Mouse (Mus musculus): ENCODE measurements at regions not wholly inside any gene's neighbourhood (a gene's known extent, or its start where the extent isn't known, plus 50 kb on each side); places are given as distances from the start of the nearest gene placed in this dataset.

GRCm38 (mm10) chr6:138956461-138957072 lies 298.2 kb upstream of the Igbp1b start:
- no peak for DNase-seq (ENCODE audit: low spot score in 2 of 2)

DNA sequence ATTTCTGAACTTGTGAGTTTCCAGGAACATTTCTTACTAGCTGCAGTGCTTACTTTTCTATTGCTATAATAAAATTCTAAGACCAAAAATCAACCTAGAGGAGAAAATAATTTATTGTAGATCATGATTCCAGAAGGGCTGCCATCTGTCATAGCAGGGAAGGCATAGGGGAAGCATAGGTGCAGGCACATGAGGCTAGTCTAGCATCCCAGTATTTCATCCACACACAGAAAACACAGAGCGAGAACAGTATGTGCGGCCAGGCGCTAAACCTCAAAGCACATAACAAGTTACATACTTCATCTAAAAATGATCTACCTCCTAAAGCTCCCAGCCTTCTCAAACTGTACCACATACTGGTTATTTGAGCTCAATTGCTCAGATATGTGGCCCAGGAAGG lies 292.5 kb upstream of the Igbp1b start:
- peak in 1 of 2 experiments; percentile 13 for DNase-seq (ENCODE audit: low spot score in 2 of 2)

DNA sequence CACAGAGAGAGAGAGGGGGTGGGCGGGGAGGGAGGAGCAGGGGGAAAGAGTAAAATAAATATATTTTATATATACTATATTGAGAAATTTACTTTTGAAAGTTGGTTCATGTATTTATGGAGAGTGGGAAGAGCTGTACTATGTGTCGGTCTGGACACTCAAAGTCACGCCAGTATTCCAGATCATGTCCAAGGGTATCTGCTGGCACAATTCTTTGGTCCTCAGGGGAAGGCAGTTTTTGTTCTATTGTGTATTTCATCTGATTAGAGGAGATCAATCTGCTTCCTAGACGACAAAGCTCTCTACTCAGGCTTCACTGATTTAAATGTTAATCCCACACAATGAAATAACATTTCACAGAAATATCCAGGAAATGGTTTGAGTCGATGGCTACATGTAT lies 288.3 kb upstream of the Igbp1b start:
- no peak for DNase-seq (ENCODE audit: low spot score in 2 of 2)

DNA sequence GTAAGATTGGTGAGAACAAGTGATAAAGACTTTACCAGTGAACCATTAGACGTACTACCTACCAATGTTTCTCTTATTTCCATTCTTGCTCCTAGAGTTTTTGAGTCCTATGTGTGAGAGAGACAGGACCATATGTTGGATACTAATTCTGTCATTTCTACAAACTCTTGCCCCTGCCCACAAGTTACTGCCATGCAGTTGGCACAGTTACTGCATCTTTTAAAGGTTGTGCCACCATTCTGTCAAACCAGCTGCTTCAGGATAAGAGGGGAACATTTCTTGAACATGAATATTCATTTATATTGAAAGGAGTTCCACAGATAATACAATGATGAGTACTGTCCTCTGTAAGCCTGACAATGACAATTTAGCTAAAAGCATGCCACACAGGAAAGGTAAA lies 287.1 kb upstream of the Igbp1b start:
- no peak for DNase-seq (ENCODE audit: low spot score in 2 of 2)

GRCm38 (mm10) chr6:138920161-138920560 lies 261.8 kb upstream of the Igbp1b start:
- no peak for DNase-seq (ENCODE audit: low spot score in 2 of 2)

- DNase-seq (ENCODE audit: low spot score in 2 of 2), result no peak
These were observed 261.2 kb upstream of the Igbp1b start for GRCm38 (mm10) chr6:138919531-138919930.

DNA sequence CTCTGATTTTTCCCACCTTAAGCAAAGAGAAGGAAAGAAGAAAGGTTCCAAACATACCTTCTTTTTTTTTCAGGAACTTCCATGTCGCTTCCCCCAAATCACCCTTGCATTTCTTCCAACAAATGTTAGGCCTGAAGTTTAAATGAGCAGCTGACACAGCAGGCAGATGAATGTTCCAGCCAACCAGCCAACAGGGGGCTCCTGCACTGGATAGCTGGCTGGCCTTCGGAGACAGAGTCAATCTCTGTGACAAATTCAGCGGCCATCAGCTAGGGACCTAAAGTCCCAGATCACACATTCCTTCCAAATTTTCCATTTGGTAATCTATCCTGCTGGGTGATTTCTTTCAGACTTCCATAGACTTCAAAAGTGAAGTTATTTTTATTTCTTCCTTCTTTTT lies 256.6 kb upstream of the Igbp1b start:
- peak; percentile 15 to 47 for DNase-seq (ENCODE audit: low spot score in 2 of 2)

DNA sequence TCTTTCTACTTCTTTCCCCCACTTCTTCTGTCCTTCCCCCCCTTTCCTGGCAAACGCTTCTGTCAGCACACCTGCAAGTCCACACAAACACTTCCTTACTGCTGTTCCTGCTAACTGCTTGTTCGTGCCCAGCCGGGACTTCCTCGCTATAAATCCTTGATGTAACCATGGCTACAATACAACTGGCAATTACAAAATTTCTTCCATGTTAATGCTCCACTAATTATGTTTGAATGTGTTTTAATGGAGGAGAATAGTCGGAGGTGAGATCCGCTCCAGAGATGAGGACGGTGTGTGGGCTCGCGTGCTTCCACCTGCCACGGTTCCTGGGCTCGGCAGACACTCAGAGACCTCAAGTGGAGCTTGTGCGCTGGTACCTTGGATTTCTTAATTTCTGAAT lies 215.3 kb upstream of the Igbp1b start:
- DNase-seq (ENCODE audit: low spot score in 2 of 2), result peak; percentile 11 to 22

- peak; percentile 23 to 26 for DNase-seq (ENCODE audit: low spot score in 2 of 2)
These were observed 214.4 kb upstream of the Igbp1b start for GRCm38 (mm10) chr6:138872495-138873415.

DNA sequence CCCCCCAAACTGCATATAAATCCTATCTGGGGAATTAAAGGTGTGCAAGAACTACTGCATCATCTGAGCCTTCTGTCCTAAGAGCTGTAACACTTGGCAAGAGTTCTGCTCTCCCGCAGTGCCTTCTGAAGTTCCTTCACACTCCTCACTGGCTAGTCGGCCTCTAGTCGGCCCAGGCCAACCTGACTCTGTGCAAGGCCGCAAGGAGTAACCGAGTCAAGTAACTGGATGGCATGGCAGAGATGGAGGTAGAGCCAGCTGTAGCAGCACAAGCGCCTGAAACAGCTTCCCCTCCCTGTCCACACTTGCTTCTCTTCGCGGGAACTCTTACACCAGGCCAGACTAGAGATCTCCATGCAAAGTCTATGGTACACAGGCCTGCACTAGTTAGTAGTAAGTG lies 179.7 kb upstream of the Igbp1b start:
- DNase-seq (ENCODE audit: low spot score in 2 of 2), result no peak

GRCm38 (mm10) chr6:138834876-138835275 lies 176.5 kb upstream of the Igbp1b start:
- DNase-seq (ENCODE audit: low spot score in 2 of 2), result no peak

GRCm38 (mm10) chr6:138801835-138802234 lies 143.5 kb upstream of the Igbp1b start:
- no peak for DNase-seq (ENCODE audit: low spot score in 2 of 2)

- DNase-seq (ENCODE audit: low spot score in 2 of 2), result no peak
These were observed 142.7 kb upstream of the Igbp1b start for GRCm38 (mm10) chr6:138800836-138801740.

DNA sequence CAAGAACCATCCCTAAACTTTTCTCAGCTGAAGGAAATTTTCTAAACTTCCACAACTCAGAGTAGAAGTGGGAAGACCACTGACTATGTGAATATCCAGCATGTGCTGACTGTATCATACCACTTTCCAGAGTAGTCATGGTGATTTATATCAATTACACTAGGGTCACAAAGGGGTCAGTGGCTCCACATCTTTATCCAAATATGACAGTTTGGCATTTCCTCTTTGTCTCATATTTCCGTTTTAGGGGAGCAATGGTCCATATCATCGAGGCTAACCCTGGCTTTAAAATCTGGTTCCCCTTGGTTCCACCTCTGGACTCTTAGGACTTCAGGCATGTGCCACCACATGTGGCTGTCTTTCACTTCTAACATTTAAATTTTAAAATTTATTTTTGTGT lies 136.4 kb upstream of the Igbp1b start:
- DNase-seq (ENCODE audit: low spot score in 2 of 2), result no peak

DNA sequence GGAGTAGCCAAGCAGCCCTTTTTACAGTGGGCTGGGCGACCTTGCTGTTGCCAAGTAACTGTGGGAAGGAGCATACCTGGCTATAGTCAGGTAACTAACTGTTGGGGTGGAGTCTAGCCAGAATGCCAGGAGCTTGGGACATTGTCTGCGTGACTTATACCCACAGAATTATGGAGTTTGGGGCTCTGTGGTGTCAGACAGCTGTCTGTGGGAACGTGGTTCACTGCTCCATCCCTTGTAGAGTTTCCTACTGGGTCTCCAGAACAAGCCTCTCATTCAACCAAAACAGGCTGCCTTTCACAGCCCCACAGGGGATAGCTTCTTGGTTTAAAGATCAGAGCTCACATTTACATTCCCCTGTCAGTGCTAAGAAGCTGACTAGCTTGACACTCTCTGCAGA lies 134.5 kb upstream of the Igbp1b start:
- no peak for DNase-seq (ENCODE audit: low spot score in 2 of 2)

- DNase-seq (ENCODE audit: low spot score in 2 of 2), result no peak
These were observed 124.6 kb upstream of the Igbp1b start for GRCm38 (mm10) chr6:138782907-138783306.

- DNase-seq (ENCODE audit: low spot score in 2 of 2), result no peak
These were observed 124.1 kb upstream of the Igbp1b start for GRCm38 (mm10) chr6:138782470-138782869.

- no peak for DNase-seq (ENCODE audit: low spot score in 2 of 2)
These were observed 103.6 kb upstream of the Igbp1b start for GRCm38 (mm10) chr6:138761991-138762390.

- DNase-seq (ENCODE audit: low spot score in 2 of 2), result no peak
These were observed 96.6 kb upstream of the Igbp1b start for GRCm38 (mm10) chr6:138754955-138755303.

DNA sequence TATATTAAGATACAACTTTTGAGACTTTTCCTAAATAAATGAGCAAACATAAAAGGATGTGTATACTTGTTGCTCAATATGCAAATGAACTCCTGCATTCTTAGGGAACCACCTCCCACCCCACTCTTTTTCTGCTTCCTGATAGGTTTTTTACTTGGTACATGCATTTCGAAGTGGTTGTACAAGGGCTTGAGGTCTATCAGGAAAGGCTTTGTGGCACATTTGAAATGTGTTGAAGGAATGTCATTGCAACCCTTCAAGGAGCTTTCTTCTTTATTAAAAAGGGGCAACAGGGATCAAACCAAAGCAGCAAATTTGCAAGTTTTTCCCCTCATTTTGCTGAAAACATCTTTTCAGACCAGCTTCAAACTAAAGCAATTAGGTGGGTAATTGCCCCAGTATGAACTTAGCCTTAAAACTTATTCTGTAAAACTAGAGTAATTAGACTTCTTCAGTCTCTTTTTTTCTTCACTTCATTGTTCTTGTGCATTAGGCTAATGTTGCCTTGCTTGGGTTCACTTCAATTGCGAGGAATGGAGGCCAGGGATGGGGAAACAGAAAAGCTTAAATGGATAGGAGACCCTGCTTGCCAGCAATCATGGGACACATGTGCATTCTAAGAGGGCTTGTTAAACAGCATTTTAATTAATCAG lies 96.1 kb upstream of the Igbp1b start:
- DNase-seq (ENCODE audit: low spot score in 2 of 2), result no peak

- DNase-seq (ENCODE audit: low spot score in 2 of 2), result no peak
These were observed 59.4 kb upstream of the Igbp1b start for GRCm38 (mm10) chr6:138717698-138718097.
